Mouse (Mus musculus) heart, adult 2 months (tissue): ENCODE measurements around the gene Slc16a10. TPM values are rescaled to one million over a fixed set of nuclear protein-coding genes. Genes with fewer than 3 reads are reported as not detected.

ENCODE experiments used
- DNase-seq, 2 experiments: peaks; one replicate each; pipeline ENCODE4 v3.0.0; 2021
- H3K27ac ChIP-seq: fragments of 200-600 bp; 2 replicates; pipeline ENCODE4 v1.8.1; 2022
- H3K27me3 ChIP-seq: fragments of 200-500 bp; 2 replicates; pipeline ENCODE4 v1.6.1; 2012; ENCODE audit warnings: mild to moderate bottlenecking, low read length, inconsistent platforms, mixed read lengths; ENCODE audit not compliant: control insufficient read depth, insufficient read depth
- H3K36me3 ChIP-seq: fragments of 200-500 bp; 2 replicates; pipeline ENCODE4 v1.6.1; 2012; ENCODE audit warnings: low read length, inconsistent platforms; ENCODE audit not compliant: control insufficient read depth, insufficient read depth
- H3K4me1 ChIP-seq: fragments of 200-500 bp; 2 replicates; pipeline ENCODE4 v1.6.1; 2011; ENCODE audit warnings: low read length; ENCODE audit not compliant: control insufficient read depth, insufficient read depth
- H3K4me3 ChIP-seq: fragments of 200-600 bp; 2 replicates; pipeline ENCODE4 v1.8.1; 2022
- H3K79me2 ChIP-seq: fragments of 200-500 bp; replicated peaks from 2 replicates; pipeline ENCODE4 v1.6.1; 2012; ENCODE audit warnings: mild to moderate bottlenecking, inconsistent platforms, low read length, moderate library complexity, mixed read lengths; ENCODE audit not compliant: control insufficient read depth, insufficient read depth
- H3K9ac ChIP-seq: fragments of 200-500 bp; 2 replicates; pipeline ENCODE4 v1.6.1; 2012; ENCODE audit warnings: low read depth, mild to moderate bottlenecking, control low read depth, inconsistent platforms, low read length, mixed read lengths
- CTCF ChIP-seq: fragments of 200-600 bp; IDR thresholded peaks from 2 replicates; pipeline ENCODE4 v1.8.1; 2022; ENCODE audit warnings: antibody characterized with exemption, mild to moderate bottlenecking, moderate library complexity
- EP300 ChIP-seq: fragments of 200-500 bp; IDR thresholded peaks from 2 replicates; pipeline ENCODE4 v1.6.1; 2011; ENCODE audit warnings: low read depth, low read length, control low read depth; ENCODE audit not compliant: insufficient read depth
- POLR2A ChIP-seq: fragments of 200-500 bp; IDR thresholded peaks from 2 replicates; pipeline ENCODE4 v1.6.1; 2011; ENCODE audit warnings: mild to moderate bottlenecking, low read depth, low read length, control low read depth; ENCODE audit not compliant: insufficient read depth
- WGBS: fragments of 180-500 bp; shearing (Covaris S2); methylation state at CpG from one replicate; pipeline ENCODE4 v1.1.7; 2018; 5-methylcytosine and 5-hydroxymethylcytosine counted together
- intact Hi-C: fragments of 180-260 bp; cut with DNase I; formaldehyde crosslinking; loops from one replicate; pipeline ENCODE4 v1.15.1; 2025
- polyA plus RNA-seq: library from polyadenylated mRNA; depleted of rRNA; stranded (reverse); fragments of >200 nt; gene quantifications from 2 replicates; pipeline ENCODE4 v1.2.3, GENCODE M21; 2012; rRNA removed
- total RNA-seq, 2 experiments: library from RNA; stranded (reverse); gene quantifications; 2 replicates each; pipeline ENCODE4 v1.2.3; 2021

Slc16a10 gene
- total and polyA plus RNA-seq, 3 experiments, result 15.3 to 21.9 (median 21.0) TPM

- Histone ChIP-seq H3K36me3 (no peaks in the 10 kb centered on the region), H3K27me3 (no peaks in the 10 kb centered on the region), H3K79me2 (no peaks in the 10 kb centered on the region), H3K4me1 (no peaks in the 10 kb centered on the region), H3K9ac (no peak overlapping the region), H3K4me3 (no peak overlapping the region), H3K27ac (no peak overlapping the region)
- WGBS, result 68% methylated on average over 10 of the region's 10 CpGs
- intact Hi-C loops, result no loop called here
- no peak for TF ChIP-seq CTCF
- no peak for TF ChIP-seq POLR2A
- no peak for TF ChIP-seq EP300
- peak in 1 of 2 experiments; percentile 11 for DNase-seq
These were observed 135.1 kb downstream of the Slc16a10 start for GRCm38 (mm10) chr10:40006963-40007362.

- H3K36me3 ChIP-seq, result no peaks in the 10 kb centered on the region
- no peak overlapping the region for H3K27ac ChIP-seq
- H3K4me1 ChIP-seq, result no peaks in the 10 kb centered on the region
- no peak for DNase-seq
- no peak overlapping the region for H3K4me3 ChIP-seq
- no peaks in the 10 kb centered on the region for H3K79me2 ChIP-seq
- WGBS, result 83% methylated on average over 2 of the region's 2 CpGs
- no peaks in the 10 kb centered on the region for H3K27me3 ChIP-seq
- intact Hi-C loops, result no loop called here
- no peak overlapping the region for H3K9ac ChIP-seq
- TF ChIP-seq POLR2A (no peak), EP300 (no peak), CTCF (no peak)
These were observed 141.3 kb downstream of the Slc16a10 start for GRCm38 (mm10) chr10:40000746-40001145.

DNA sequence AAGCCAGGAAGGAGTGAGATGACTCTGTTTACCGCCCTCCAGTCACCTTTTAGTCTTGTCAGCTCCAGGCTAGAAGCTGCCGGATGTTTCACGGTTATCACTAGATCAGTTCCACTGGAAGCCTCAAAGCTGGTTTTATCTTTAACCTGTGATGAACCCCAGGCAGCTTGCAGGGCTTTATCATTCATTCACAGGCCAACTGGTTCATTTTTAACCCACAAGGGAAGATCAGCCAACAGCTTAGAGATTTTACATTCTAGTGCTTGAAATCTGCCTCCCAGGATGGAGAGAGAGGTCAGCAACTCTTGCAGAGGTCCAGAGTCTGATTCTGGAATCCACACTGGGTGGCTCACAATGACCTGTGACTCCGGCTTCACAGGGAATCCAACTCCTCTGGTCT, 150.9 kb downstream of the Slc16a10 start:
- DNase-seq, result no peak
- H3K27ac ChIP-seq, result no peak overlapping the region
- intact Hi-C loops, result no loop called here
- H3K4me3 ChIP-seq, result no peak overlapping the region
- H3K4me1 ChIP-seq, result no peaks in the 10 kb centered on the region
- WGBS, result 38% methylated on average over 4 of the region's 4 CpGs
- H3K79me2 ChIP-seq, result no peaks in the 10 kb centered on the region
- no peaks in the 10 kb centered on the region for H3K36me3 ChIP-seq
- no peaks in the 10 kb centered on the region for H3K27me3 ChIP-seq
- H3K9ac ChIP-seq, result no peak overlapping the region
- no peak for TF ChIP-seq POLR2A

GRCm38 (mm10) chr10:39986466-39986865, 155.6 kb downstream of the Slc16a10 start, which contains the start of gene Mfsd4b5:
TSS of gene Mfsd4b5 (minus strand) at chr10:39986646.
- Histone ChIP-seq H3K27me3 (no peaks in the 10 kb centered on the region), H3K79me2 (no peaks in the 10 kb centered on the region), H3K36me3 (no peaks in the 10 kb centered on the region), H3K9ac (no peak within 1 kb of the TSS), H3K4me1 (no peaks in the 10 kb centered on the region), H3K4me3 (no peak within 1 kb of the TSS), H3K27ac (no peak within 1 kb of the TSS)
- TF ChIP-seq CTCF, result no peak
- TF ChIP-seq POLR2A, result no peak
- no peak for TF ChIP-seq EP300
- intact Hi-C loops, result no loop called here
- DNase-seq, result no peak
- WGBS, result 88% methylated on average over 12 of the region's 12 CpGs

Other genes starting within 250 kb of the Slc16a10 start
- gene Mfsd4b4, start 243.0 kb downstream of the Slc16a10 start, total RNA-seq, result 1 to 10 TPM; 3.5 to 3.7 TPM
- gene Mfsd4b4, start 243.0 kb downstream of the Slc16a10 start, polyA plus RNA-seq, result 3.1 and 4.9 TPM in 2 replicates
- under 1 TPM; 0.21 to 0.30 TPM for gene Mfsd4b2, start 215.3 kb downstream of the Slc16a10 start, total RNA-seq
- 0.09 TPM in 1 of 2 replicates, not detected in the other for gene Mfsd4b2, start 215.3 kb downstream of the Slc16a10 start, polyA plus RNA-seq
- 1 to 10 TPM; 5.5 to 5.7 TPM for gene Mfsd4b3, start 182.1 kb downstream of the Slc16a10 start, total RNA-seq
- 4.6 and 9.0 TPM in 2 replicates for gene Mfsd4b3, start 182.1 kb downstream of the Slc16a10 start, polyA plus RNA-seq
- under 1 TPM; 0.31 to 0.68 TPM for gene Mfsd4b5, start 155.6 kb downstream of the Slc16a10 start, total RNA-seq
- gene Mfsd4b5, start 155.6 kb downstream of the Slc16a10 start, polyA plus RNA-seq, result 0.27 and 0.32 TPM in 2 replicates
- gene Mfsd4b1, start 117.0 kb downstream of the Slc16a10 start, total RNA-seq, result 1 to 10 TPM; 1.7 to 2.5 TPM
- 3.3 and 4.2 TPM in 2 replicates for gene Mfsd4b1, start 117.0 kb downstream of the Slc16a10 start, polyA plus RNA-seq
- 10 to 100 TPM in 1 of 2 experiments, 1 to 10 TPM in 1; 9.4 to 12.4 TPM for gene Rpf2, start 104.8 kb upstream of the Slc16a10 start, total RNA-seq
- 2.5 and 5.4 TPM in 2 replicates for gene Rpf2, start 104.8 kb upstream of the Slc16a10 start, polyA plus RNA-seq
- gene Gtf3c6, start 115.8 kb upstream of the Slc16a10 start, total RNA-seq, result 10 to 100 TPM; 21.0 to 23.9 TPM
- 10.5 and 17.4 TPM in 2 replicates for gene Gtf3c6, start 115.8 kb upstream of the Slc16a10 start, polyA plus RNA-seq
- gene Amd1, start 159.9 kb upstream of the Slc16a10 start, total RNA-seq, result 100 to 1,000 TPM in 1 of 2 experiments, 10 to 100 TPM in 1; 98.5 to 114 TPM
- gene Amd1, start 159.9 kb upstream of the Slc16a10 start, polyA plus RNA-seq, result 26.1 and 83.2 TPM in 2 replicates
- gene Cdk19, start 197.3 kb upstream of the Slc16a10 start, total RNA-seq, result 10 to 100 TPM; 11.5 to 15.2 TPM
- 5.2 and 8.6 TPM in 2 replicates for gene Cdk19, start 197.3 kb upstream of the Slc16a10 start, polyA plus RNA-seq